Mouse (Mus musculus) left cerebral cortex, adult 11 months (tissue): ENCODE results near the gene Cc2d1a.

Experiments used
- DNase-seq: peaks from one replicate; pipeline ENCODE4 v3.0.0; 2022; ENCODE audit warnings: low spot score

Gene Cc2d1a

GRCm38 (mm10) chr8:84104697-84105609 is 42.8 kb downstream of the Cc2d1a start, which contains the start of gene Dcaf15:
Gene Dcaf15, minus strand, starts transcription at chr8:84104768.
- peak; percentile 96 for DNase-seq

- no peak for DNase-seq
These were observed 43.5 kb downstream of the Cc2d1a start for GRCm38 (mm10) chr8:84104221-84104620.

DNA sequence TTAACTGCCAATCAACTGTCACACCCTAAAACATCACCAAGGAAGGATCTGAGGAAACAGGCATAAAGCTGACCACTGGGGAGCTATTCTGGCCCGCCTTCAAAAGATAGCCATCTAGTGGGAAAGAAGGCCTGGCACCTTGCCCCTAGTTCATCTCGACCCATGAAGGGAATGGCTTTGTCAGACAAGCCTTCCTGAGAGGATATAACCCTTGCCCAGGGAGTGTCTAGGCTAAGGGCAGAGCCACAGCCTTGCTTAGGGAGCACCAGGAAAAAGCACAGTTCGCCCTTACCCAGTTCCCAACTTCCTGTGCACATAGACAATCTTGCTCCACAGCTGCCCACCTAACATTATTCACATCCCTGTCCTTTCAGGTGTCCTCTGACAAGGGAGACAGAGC is 44.1 kb downstream of the Cc2d1a start:
- no peak for DNase-seq

- DNase-seq: no peak
These were observed 46.1 kb downstream of the Cc2d1a start for GRCm38 (mm10) chr8:84101476-84102270.

DNA sequence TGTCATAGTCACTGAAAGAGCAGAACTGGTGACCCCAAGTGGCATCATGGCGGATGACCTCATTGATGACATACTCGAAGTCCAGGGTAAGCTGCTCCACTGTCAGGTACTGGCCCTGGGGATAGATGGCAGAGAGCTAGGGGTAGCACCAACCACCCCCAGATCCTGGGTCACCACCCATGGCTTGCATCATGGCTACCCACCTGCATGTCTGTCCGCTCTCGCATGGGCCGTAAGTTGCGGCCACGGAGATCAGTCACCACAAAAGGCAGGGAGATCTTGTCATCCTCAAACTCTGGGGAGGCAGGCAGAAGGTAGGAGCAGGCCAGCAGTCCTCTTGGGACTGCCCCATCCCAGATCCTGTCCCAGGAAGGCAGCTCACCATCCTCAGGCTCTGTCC is 49.4 kb downstream of the Cc2d1a start:
- DNase-seq: no peak

DNA sequence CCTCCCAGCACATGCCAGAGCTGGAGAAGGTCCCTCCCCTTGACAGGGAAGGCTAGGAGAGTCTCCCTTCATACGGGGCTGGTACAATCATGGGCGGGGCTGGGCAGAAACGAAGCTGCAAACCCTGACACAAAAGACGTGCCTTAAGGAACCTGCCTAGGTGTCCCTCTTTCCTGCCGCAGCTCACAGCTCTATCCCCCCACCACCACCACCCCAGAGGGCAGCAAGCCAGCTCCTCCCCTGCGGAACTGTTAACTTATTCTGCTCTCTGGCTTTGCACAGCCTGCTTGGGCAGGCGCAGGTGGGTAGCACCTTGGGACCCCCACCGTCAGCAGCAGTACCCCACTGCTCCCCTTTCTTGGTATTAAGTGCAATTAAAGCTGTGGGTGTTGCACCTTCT is 51.7 kb downstream of the Cc2d1a start:
- no peak for DNase-seq

DNA sequence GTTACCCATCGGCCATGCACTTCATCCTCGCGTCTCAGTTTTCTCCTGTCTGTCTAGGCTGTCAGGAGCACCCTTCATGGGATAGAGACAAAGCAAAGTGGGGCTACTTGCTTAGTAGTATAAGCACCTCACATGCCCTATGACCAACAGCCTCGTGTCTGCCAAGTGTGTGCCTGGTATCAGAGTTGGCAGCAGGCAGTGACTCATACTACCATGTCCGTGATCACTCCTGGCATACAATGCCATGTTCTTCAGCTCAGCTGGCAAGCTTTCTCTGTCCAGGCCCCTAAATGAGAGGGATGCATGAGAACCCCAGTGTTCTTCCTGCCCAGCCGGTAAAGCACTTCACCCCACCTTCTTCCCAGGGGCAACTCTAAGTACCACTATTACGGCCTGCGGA is 57.2 kb downstream of the Cc2d1a start:
- no peak for DNase-seq

DNA sequence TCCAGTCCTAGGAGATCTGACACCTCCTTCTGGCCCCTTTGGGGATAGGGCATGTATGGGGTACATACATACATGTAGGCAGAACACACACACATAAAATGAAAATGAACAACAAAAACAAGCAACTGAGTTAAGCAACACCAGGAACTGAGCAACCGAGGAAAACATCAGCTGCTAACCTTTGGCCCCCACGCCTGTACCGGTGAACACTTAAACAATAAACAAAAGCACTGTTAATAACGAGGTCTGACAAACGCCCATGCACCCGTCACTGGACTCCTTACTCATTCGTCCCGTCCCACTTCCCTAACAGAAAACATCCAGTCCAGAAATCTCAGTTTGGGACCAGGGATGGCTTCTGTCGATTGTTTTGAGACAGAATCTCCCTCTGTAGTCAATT is 58.5 kb downstream of the Cc2d1a start:
- DNase-seq: no peak

DNA sequence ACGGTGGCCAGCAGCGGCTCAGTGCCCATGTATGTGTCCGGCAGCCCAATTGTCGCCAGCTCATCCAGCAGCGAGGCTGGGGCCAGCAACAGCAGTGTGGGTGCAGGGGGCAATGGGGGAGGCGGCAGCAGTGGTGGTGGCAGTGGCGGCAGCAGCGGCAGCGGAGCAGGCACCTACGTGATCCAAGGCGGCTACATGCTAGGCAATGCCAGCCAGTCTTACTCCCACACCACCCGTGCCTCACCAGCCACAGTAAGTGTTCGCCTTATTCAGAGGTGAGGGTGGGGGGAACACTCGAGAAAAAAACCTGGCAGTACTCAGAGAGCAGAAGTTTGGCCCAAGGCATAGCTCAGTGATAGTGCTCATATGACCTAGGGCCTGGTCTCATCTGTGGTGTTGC is 59.9 kb downstream of the Cc2d1a start:
- no peak for DNase-seq

- DNase-seq: no peak
These were observed 60.6 kb downstream of the Cc2d1a start for GRCm38 (mm10) chr8:84087156-84087555.

DNA sequence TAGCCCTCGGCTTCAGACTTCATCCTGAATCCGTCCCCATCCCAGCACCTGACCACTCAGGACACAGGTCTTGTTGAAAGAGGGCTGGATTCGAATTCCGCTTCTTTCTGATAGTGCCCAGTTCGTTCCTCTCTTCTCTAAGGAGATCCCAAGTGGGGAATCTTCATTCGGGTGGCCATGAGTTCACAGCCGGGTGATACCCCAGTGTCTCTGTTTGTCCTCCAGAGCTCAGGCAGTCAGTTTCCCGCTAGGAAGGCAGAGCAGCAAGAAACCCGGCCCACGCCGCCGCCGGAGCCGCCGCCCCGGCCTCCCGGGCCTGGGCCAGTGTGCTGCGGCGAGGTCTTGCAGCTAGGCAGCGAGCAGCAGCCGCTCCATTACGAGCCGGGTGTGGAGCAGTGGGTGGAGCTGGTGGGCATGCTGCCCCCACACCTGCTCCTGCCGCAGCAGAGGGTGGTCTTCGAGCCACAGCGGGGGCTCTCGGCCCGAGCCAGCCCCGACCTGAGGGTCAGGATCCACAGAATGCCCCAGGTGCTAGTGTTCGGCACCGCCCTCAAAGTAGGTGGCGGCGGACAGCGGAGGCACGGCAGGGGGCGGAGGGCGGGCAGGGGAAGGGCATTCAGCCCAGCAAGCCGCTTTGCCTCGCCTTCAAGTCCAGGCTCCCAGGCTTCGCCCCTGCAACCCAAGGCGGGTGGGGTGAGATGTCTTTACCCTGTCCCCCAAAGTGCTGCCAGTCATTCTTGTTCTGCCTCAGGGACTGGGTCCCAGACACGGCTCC is 63.2 kb downstream of the Cc2d1a start:
- DNase-seq: no peak

GRCm38 (mm10) chr8:84083829-84084241 is 63.9 kb downstream of the Cc2d1a start:
- no peak for DNase-seq
